Mouse (Mus musculus) lung, postnatal 0 days (tissue): ENCODE results near the gene Kcnh8.

ENCODE experiments used
- CTCF ChIP-seq: IDR thresholded peaks from 2 replicates; pipeline ENCODE4 v1.5.1; 2016; ENCODE audit warnings: antibody characterized with exemption, mild to moderate bottlenecking
- EP300 ChIP-seq: IDR thresholded peaks from 2 replicates; pipeline ENCODE4 v1.6.1; 2016; ENCODE audit warnings: antibody characterized with exemption, mild to moderate bottlenecking, control low read depth

DNA sequence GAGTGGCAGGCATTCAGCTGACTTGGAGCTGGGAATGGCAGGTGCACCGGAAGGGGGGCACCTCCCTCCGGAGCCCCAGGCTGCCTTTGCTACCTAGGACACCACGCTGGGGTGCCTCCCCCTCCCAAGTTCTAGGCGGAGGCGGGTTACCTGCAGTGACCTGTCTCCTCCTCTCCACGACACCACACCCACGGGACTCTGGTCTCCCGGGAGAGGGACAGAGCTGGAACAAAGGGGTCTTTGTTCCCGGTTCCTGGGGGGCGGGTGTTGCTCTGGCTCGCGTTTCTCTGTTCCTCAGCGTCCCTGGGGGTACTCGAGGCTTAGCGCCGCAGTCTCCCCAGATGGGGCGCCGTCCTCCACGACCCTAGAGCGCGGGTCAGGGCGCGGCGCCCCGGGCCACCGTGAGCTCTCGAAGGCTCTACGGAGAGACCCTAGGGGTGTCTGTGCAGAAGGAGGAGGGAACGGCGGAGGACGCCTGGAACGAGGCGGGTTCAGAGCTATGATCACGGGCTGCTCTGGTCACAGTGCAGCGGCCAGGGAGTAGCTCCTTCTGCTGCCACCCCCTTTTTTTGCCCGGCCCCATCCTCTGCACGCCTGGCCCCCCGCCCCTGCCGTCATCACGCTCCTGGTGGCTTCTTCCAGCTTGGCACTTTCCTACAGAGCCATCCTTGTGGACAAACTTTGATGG lies at the start of gene Kcnh8:
- TF ChIP-seq EP300 (no peak), CTCF (no peak)
